9 mouse cellular contexts compared by ENCODE assay signal in genomic region chr7:89526731-89527429, GRCm38 (mm10). TPM values are rescaled to one million over a fixed set of nuclear protein-coding genes. Genes with fewer than 3 reads are reported as not detected.
DNase-seq lines count a peak whose midpoint lies in the region; ATAC-seq lines count a peak whose summit lies in the region.
"Had no signal": no experiment of that assay in that cellular context is flagged by ENCODE, and none has a peak within 500 bp of the region (broad histone marks: within the 10 kb centered on the region; RNA-seq: fewer than 3 reads in every experiment).

TSS of gene Prss23 (minus strand) at chr7:89527187.

- H3K4me1 ChIP-seq in lung, embryonic 16.5 days (replicated peaks; ENCODE audit: control insufficient read depth, insufficient read depth, low read length): no peaks in the 10 kb centered on the region
- H3K4me1 ChIP-seq in embryonic facial prominence, embryonic 11.5 days (ENCODE audit: control insufficient read depth, insufficient read depth, low read length): no peaks in the 10 kb centered on the region
- peaks cover 14% of the 10 kb centered on the region for H3K4me1 ChIP-seq in limb, embryonic 10.5 days

- H3K4me2 ChIP-seq in lung, embryonic 16.5 days (ENCODE audit: low read depth, low read length): no peak within 1 kb of the TSS
- H3K4me2 ChIP-seq in embryonic facial prominence, embryonic 11.5 days (ENCODE audit: low read depth, low read length): 0 out of 2 replicates have a peak within 1 kb of the TSS, but pooled peaks have one; percentile 7

- 75% methylated on average over 16 of the region's 16 CpGs for WGBS in lung, embryonic 16.5 days
- WGBS in embryonic facial prominence, embryonic 11.5 days: 39% methylated on average over 16 of the region's 16 CpGs
- WGBS in limb, embryonic 10.5 days: 64% methylated on average over 16 of the region's 16 CpGs

- H3K36me3 ChIP-seq in lung, embryonic 16.5 days (ENCODE audit: control insufficient read depth, insufficient read depth, low read length): no peaks in the 10 kb centered on the region
- H3K36me3 ChIP-seq in embryonic facial prominence, embryonic 11.5 days (replicated peaks; ENCODE audit: control insufficient read depth, insufficient read depth, low read depth, low read length): no peaks in the 10 kb centered on the region
- H3K36me3 ChIP-seq in limb, embryonic 10.5 days: no peaks in the 10 kb centered on the region

- H3K27me3 ChIP-seq in lung, embryonic 16.5 days (ENCODE audit: control insufficient read depth, insufficient read depth, low read depth, low read length): no peaks in the 10 kb centered on the region
- H3K27me3 ChIP-seq in embryonic facial prominence, embryonic 11.5 days (ENCODE audit: control insufficient read depth, insufficient read depth, low read length): no peaks in the 10 kb centered on the region
- no peaks in the 10 kb centered on the region for H3K27me3 ChIP-seq in limb, embryonic 10.5 days (ENCODE audit: low read depth, poor library complexity, severe bottlenecking)

- H3K27ac ChIP-seq in lung, embryonic 16.5 days (ENCODE audit: low read length): no peak within 1 kb of the TSS
- H3K27ac ChIP-seq in embryonic facial prominence, embryonic 11.5 days (replicated peaks; ENCODE audit: low read depth, low read length): peak within 1 kb of the TSS; percentile 52; the same call in 1 of the 2 replicates
- no peak within 1 kb of the TSS for H3K27ac ChIP-seq in limb, embryonic 10.5 days

- no peak within 1 kb of the TSS for H3K4me3 ChIP-seq in lung, embryonic 16.5 days (ENCODE audit: low read length)
- no peak within 1 kb of the TSS for H3K4me3 ChIP-seq in embryonic facial prominence, embryonic 11.5 days (ENCODE audit: low read depth, low read length)
- H3K4me3 ChIP-seq in limb, embryonic 10.5 days: no peak within 1 kb of the TSS

- no peak within 1 kb of the TSS for H3K9ac ChIP-seq in lung, embryonic 16.5 days (ENCODE audit: low read length)
- H3K9ac ChIP-seq in embryonic facial prominence, embryonic 11.5 days (replicated peaks; ENCODE audit: low read length): no peak within 1 kb of the TSS

- ATAC-seq in lung, embryonic 16.5 days (ENCODE audit: low read depth): no peak
- 0 out of 2 replicates have a peak, but pooled peaks have one; percentile 56 for ATAC-seq in embryonic facial prominence, embryonic 11.5 days (replicated peaks; ENCODE audit: insufficient number of reproducible peaks, low FRiP score, low TSS enrichment, low read depth)

- H3K9me3 ChIP-seq in lung, embryonic 16.5 days (ENCODE audit: control insufficient read depth, low read length): no peaks in the 10 kb centered on the region
- H3K9me3 ChIP-seq in embryonic facial prominence, embryonic 11.5 days (replicated peaks; ENCODE audit: control insufficient read depth, low read length): no peaks in the 10 kb centered on the region
- H3K9me3 ChIP-seq in limb, embryonic 10.5 days (replicated peaks): no peaks in the 10 kb centered on the region

- no peak for DNase-seq in lung, adult 18-20 months
- DNase-seq in embryonic facial prominence, embryonic 11.5 days (ENCODE audit: low spot score): peak; percentile 74
- no peak for DNase-seq in heart, adult 18-20 months
- DNase-seq in limb, embryonic 10.5 days (ENCODE audit: low spot score): peak; percentile 35
- DNase-seq in thymus, postnatal 36 days: no peak
- DNase-seq in right cerebral cortex, postnatal 14 days: no peak
- no peak for DNase-seq in kidney, postnatal 25 days

RNA-seq across cellular contexts. Expression of gene Prss23, which starts in this region (rescaled TPM):
- polyA plus RNA-seq in lung, embryonic 16.5 days (2015; fragmentation: Nextera tagmentation; extraction: Ambion mirVana): 44.9 and 47.8 TPM in 2 replicates
- polyA plus RNA-seq in embryonic facial prominence, embryonic 11.5 days (2014; fragmentation: Nextera tagmentation; extraction: Ambion mirVana): 55.0 and 59.3 TPM in 2 replicates
- total RNA-seq in heart, adult 18-20 months (2021): 10 to 100 TPM; 20.3 to 23.0 TPM
- polyA plus RNA-seq in limb, embryonic 10.5 days (2016; fragmentation: Nextera tagmentation; extraction: Ambion mirVana): 10.7 and 12.0 TPM in 2 replicates
- total RNA-seq: common myeloid progenitor, adult 5-6 weeks had no signal

Comparison
In these comparisons a context has a peak if more than half of its experiments do, and no peak if none do; other contexts are left out.
1. DNase-seq: peak in embryonic facial prominence, embryonic 11.5 days (single experiment) and limb, embryonic 10.5 days (single experiment); none in lung, adult 18-20 months (0 of 2), heart, adult 18-20 months (0 of 2), thymus, postnatal 36 days (0 of 2), right cerebral cortex, postnatal 14 days (single experiment) and kidney, postnatal 25 days (0 of 2).